In genomic region chr4:53323195-53323594, GRCm38 (mm10) we compare ENCODE assay signal across 15 mouse cellular contexts.
"Had no signal": no experiment of that assay in that cellular context is flagged by ENCODE, and none has a peak within 500 bp of the region (broad histone marks: within the 10 kb centered on the region; RNA-seq: fewer than 3 reads in every experiment).

No protein-coding gene starts in this region.

- H3K9ac ChIP-seq: limb, embryonic 15.5 days; liver, embryonic 13.5 days; midbrain, embryonic 13.5 days; neural tube, embryonic 15.5 days; stomach, embryonic 15.5 days had no signal

- H3K9me3 ChIP-seq: limb, embryonic 15.5 days; liver, embryonic 13.5 days; midbrain, embryonic 13.5 days; neural tube, embryonic 15.5 days; stomach, embryonic 15.5 days had no signal

- DNase-seq: kidney, adult 11 months; kidney, adult 9 months; kidney, postnatal 36 days; layer of hippocampus, adult 9-11 months; layer of hippocampus, postnatal 36 days; liver, embryonic 13.5 days; lung, adult 18-20 months; right cerebral cortex, adult 18-20 months; right cerebral cortex, postnatal 25 days; thymus, postnatal 36 days had no signal

- H3K27me3 ChIP-seq: limb, embryonic 15.5 days; liver, embryonic 13.5 days; midbrain, embryonic 13.5 days; neural tube, embryonic 15.5 days; stomach, embryonic 15.5 days had no signal

- H3K4me1 ChIP-seq: stomach, embryonic 15.5 days had no signal

- H3K27ac ChIP-seq: kidney, postnatal 0 days; limb, embryonic 15.5 days; liver, embryonic 13.5 days; midbrain, embryonic 13.5 days; neural tube, embryonic 15.5 days; stomach, embryonic 15.5 days had no signal

- H3K4me3 ChIP-seq: limb, embryonic 15.5 days; liver, embryonic 13.5 days; midbrain, embryonic 13.5 days; neural tube, embryonic 15.5 days; stomach, embryonic 15.5 days had no signal

- H3K36me3 ChIP-seq: limb, embryonic 15.5 days; liver, embryonic 13.5 days; midbrain, embryonic 13.5 days; neural tube, embryonic 15.5 days; stomach, embryonic 15.5 days had no signal

- ATAC-seq: midbrain, embryonic 13.5 days had no signal

- H3K4me2 ChIP-seq: limb, embryonic 15.5 days; liver, embryonic 13.5 days; midbrain, embryonic 13.5 days; neural tube, embryonic 15.5 days; stomach, embryonic 15.5 days had no signal
